Mouse (Mus musculus): ENCODE results near the gene Chchd6. TPM values are rescaled to one million over a fixed set of nuclear protein-coding genes. Genes with fewer than 3 reads are reported as not detected.

The Chchd6 gene
- polyA plus RNA-seq, 1 experiment from 2014 or later: 69.0 TPM

DNA sequence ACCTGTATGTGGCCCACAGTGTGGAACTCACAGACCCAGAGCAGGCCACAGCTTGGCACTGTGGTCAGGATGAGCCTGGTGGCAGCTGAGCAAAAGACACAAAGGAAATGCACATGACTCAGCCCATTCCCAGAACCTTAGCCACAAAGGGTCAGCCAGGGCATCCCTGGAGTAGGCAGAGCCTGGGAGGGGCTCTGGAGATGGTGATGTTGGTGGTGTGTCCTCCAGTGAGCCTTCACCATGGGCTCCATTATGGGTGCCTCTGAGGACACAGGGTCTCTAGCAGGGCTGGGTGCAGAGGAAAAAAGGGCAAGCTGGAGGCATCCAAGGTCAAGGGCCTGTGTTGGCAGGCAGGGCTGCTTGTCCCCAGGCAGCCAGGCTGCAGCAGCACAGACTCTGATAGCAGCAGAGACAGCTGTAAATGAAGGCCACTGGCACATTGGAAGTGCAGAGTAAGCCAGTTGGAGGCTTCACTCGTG, 245.4 kb downstream of the Chchd6 start:
- Histone ChIP-seq H3K27ac (ENCODE audit: low read depth, low read length) (no peak overlapping the region), H3K27me3 (ENCODE audit: control insufficient read depth, insufficient read depth, low read length) (no peaks in the 10 kb centered on the region), H3K4me1 (ENCODE audit: control insufficient read depth, insufficient read depth, low read length) (peaks cover 42% of the 10 kb centered on the region), H3K4me3 (ENCODE audit: low read length) (no peak overlapping the region), H3K36me3 (ENCODE audit: control insufficient read depth, insufficient read depth, low read length) (peaks cover 67% of the 10 kb centered on the region), H3K9me3 (ENCODE audit: control insufficient read depth, low read length) (no peaks in the 10 kb centered on the region), H3K9ac (ENCODE audit: low read depth, low read length) (no peak overlapping the region), H3K4me2 (replicated peaks; ENCODE audit: low read depth, low read length) (no peak overlapping the region)
- no peak for ATAC-seq (ENCODE audit: low FRiP score, low TSS enrichment)
- 61% methylated on average over 1 of the region's 1 CpGs for WGBS

DNA sequence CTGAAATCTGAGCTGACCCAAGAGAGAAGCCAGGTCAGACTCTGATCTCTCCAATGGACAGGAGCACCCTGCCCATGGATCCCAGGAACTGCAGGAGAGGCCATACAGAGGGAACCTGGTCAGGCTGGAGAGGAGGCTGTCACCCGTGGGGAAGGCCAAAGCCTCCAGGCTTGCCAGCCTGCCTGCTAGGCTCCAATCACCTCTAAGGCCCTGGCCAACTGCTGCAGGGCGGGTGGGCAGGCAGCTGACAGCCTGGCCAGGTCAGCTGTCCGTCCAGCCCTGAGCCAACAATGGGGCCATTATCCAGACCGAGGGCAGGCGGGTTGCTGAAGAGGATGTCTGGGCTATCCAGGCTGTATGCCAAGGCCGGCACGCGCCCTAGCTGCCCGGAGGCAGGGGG, 247.1 kb downstream of the Chchd6 start:
- H3K27me3 ChIP-seq (ENCODE audit: control insufficient read depth, insufficient read depth, low read length): no peaks in the 10 kb centered on the region
- no peak overlapping the region for H3K4me2 ChIP-seq (replicated peaks; ENCODE audit: low read depth, low read length)
- no peak overlapping the region for H3K4me3 ChIP-seq (ENCODE audit: low read length)
- ATAC-seq (ENCODE audit: low FRiP score, low TSS enrichment): no peak
- 90% methylated on average over 9 of the region's 9 CpGs for WGBS
- no peak overlapping the region for H3K27ac ChIP-seq (ENCODE audit: low read depth, low read length)
- no peaks in the 10 kb centered on the region for H3K9me3 ChIP-seq (ENCODE audit: control insufficient read depth, low read length)
- no peak overlapping the region for H3K9ac ChIP-seq (ENCODE audit: low read depth, low read length)
- H3K36me3 ChIP-seq (ENCODE audit: control insufficient read depth, insufficient read depth, low read length): peaks cover 57% of the 10 kb centered on the region
- H3K4me1 ChIP-seq (ENCODE audit: control insufficient read depth, insufficient read depth, low read length): peaks cover 42% of the 10 kb centered on the region

DNA sequence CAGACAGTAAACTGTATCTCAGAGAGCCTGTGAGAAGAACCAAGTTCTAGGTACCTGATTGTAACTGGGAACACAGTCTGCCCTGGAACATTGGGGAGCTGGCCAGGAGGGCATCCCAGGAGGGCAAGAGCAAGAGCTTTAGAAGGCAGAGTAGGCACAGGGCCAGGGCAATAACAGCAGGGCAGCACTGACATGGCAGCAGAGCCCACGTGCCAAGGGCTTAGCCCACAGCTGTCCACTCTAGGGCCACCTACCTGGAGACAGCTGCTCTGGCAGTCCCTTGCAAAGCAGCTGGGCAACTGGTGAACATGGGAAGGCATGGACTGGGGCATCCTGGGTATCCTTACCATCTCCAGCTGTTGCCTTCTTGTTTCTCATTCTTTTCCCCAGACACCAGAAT, 247.7 kb downstream of the Chchd6 start:
- 88% methylated on average over 1 of the region's 1 CpGs for WGBS
- Histone ChIP-seq H3K4me3 (ENCODE audit: low read length) (no peak overlapping the region), H3K4me1 (ENCODE audit: control insufficient read depth, insufficient read depth, low read length) (peaks cover 37% of the 10 kb centered on the region), H3K4me2 (replicated peaks; ENCODE audit: low read depth, low read length) (no peak overlapping the region), H3K9ac (ENCODE audit: low read depth, low read length) (no peak overlapping the region), H3K36me3 (ENCODE audit: control insufficient read depth, insufficient read depth, low read length) (peaks cover 57% of the 10 kb centered on the region), H3K9me3 (ENCODE audit: control insufficient read depth, low read length) (no peaks in the 10 kb centered on the region), H3K27me3 (ENCODE audit: control insufficient read depth, insufficient read depth, low read length) (no peaks in the 10 kb centered on the region), H3K27ac (ENCODE audit: low read depth, low read length) (no peak overlapping the region)
- no peak for ATAC-seq (ENCODE audit: low FRiP score, low TSS enrichment)

DNA sequence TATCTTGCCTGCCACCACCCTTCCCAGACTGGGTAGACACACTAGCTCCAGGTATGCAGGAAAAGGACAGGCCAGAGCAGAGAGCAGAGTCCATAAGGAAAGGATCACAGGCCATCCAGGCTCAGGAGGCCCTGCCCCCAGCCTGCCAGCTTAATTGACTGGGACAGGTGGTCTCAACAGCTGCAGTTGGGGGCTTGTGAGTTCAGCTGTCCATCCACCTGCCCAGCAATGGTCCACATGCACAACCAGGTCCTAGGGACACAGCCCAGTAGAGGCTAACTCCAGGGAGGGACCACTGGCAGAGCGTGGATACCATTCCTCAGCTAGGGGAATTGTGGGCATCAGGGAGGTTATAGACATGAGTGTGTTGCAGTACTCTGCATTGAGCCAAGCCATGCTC, 249.6 kb downstream of the Chchd6 start:
- peaks cover 70% of the 10 kb centered on the region for H3K36me3 ChIP-seq (ENCODE audit: control insufficient read depth, insufficient read depth, low read length)
- 90% methylated on average over 1 of the region's 1 CpGs for WGBS
- no peak overlapping the region for H3K4me2 ChIP-seq (replicated peaks; ENCODE audit: low read depth, low read length)
- H3K27me3 ChIP-seq (ENCODE audit: control insufficient read depth, insufficient read depth, low read length): no peaks in the 10 kb centered on the region
- H3K9me3 ChIP-seq (ENCODE audit: control insufficient read depth, low read length): no peaks in the 10 kb centered on the region
- no peak overlapping the region; the same call in 1 of the 2 replicates for H3K9ac ChIP-seq (ENCODE audit: low read depth, low read length)
- no peak overlapping the region for H3K4me3 ChIP-seq (ENCODE audit: low read length)
- H3K27ac ChIP-seq (ENCODE audit: low read depth, low read length): peak overlapping the region; percentile 79; the same call in 1 of the 2 replicates
- H3K4me1 ChIP-seq (ENCODE audit: control insufficient read depth, insufficient read depth, low read length): peaks cover 18% of the 10 kb centered on the region
- no peak for ATAC-seq (ENCODE audit: low FRiP score, low TSS enrichment)

DNA sequence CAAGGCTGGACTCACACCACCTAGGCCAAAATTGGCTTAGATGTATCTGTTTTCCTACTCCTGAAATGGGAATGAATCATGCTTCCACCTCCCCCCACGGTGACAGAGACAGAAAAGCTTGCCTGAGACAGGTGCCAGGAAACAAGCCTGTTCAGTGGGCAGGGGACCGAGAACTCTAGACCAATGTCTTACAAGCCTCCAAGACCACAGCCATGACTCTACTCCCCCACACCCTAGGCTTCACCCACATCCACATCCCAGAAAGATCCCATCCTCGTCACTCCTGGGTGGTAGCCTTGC, 250.0 kb downstream of the Chchd6 start:
- peak; percentile 10; the same call in 1 of the 2 replicates for ATAC-seq (ENCODE audit: low FRiP score, low TSS enrichment)
- H3K4me1 ChIP-seq (ENCODE audit: control insufficient read depth, insufficient read depth, low read length): peaks cover 18% of the 10 kb centered on the region
- H3K27me3 ChIP-seq (ENCODE audit: control insufficient read depth, insufficient read depth, low read length): no peaks in the 10 kb centered on the region
- H3K4me2 ChIP-seq (replicated peaks; ENCODE audit: low read depth, low read length): no peak overlapping the region
- H3K36me3 ChIP-seq (ENCODE audit: control insufficient read depth, insufficient read depth, low read length): peaks cover 74% of the 10 kb centered on the region
- H3K9ac ChIP-seq (ENCODE audit: low read depth, low read length): no peak overlapping the region
- 46% methylated on average over 3 of the region's 3 CpGs for WGBS
- H3K9me3 ChIP-seq (ENCODE audit: control insufficient read depth, low read length): no peaks in the 10 kb centered on the region
- H3K27ac ChIP-seq (ENCODE audit: low read depth, low read length): peak overlapping the region; percentile 79
- H3K4me3 ChIP-seq (ENCODE audit: low read length): no peak overlapping the region

DNA sequence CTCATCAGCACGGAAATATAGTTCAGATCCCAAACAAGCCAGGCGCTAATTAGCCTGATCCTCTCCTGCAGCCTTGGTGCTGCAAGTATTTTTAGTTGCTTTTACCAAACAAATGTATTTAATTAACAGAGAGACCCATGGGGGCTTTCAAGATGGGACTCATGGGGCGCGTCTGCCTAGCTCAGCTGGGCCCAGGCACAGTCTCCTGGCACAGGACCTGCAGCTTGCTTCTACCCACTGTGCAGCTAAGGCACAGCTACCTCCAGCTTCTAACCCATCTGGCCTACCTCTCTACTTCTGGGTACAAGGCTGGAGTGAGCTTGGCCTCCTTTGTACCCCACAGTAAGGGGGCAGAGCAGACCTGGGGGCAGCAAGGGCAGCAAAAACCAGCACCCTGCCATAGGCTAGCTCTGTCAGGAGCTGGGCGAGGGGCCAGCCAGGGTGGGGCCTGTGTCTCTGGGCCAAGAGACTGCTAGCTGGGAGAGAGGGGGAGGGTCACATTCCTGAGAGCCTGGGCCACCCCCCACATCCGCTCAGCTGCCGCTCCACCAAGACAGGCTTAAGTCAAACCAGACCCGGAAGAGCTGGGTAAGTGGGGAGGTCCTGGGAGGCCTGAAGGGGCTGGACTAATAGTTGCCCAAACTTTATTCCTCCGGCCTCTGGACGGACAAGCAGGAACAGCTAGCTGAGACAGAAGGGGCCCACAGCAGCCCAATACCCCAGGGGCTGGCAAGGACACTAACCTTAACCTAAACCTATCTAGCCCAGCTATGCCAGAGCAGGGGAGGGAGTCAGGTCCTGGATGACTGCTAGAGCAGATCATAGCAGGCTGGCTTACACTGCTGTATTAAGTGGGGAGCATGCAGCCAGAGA, 250.6 kb downstream of the Chchd6 start:
- Histone ChIP-seq H3K9ac (ENCODE audit: low read depth, low read length) (no peak overlapping the region), H3K27ac (ENCODE audit: low read depth, low read length) (peak overlapping the region; percentile 79), H3K27me3 (ENCODE audit: control insufficient read depth, insufficient read depth, low read length) (no peaks in the 10 kb centered on the region), H3K4me2 (replicated peaks; ENCODE audit: low read depth, low read length) (no peak overlapping the region), H3K9me3 (ENCODE audit: control insufficient read depth, low read length) (no peaks in the 10 kb centered on the region), H3K4me1 (ENCODE audit: control insufficient read depth, insufficient read depth, low read length) (peaks cover 18% of the 10 kb centered on the region), H3K36me3 (ENCODE audit: control insufficient read depth, insufficient read depth, low read length) (peaks cover 75% of the 10 kb centered on the region), H3K4me3 (ENCODE audit: low read length) (no peak overlapping the region)
- 32% methylated on average over 10 of the region's 10 CpGs for WGBS
- ATAC-seq (ENCODE audit: low FRiP score, low TSS enrichment): peak; percentile 90

DNA sequence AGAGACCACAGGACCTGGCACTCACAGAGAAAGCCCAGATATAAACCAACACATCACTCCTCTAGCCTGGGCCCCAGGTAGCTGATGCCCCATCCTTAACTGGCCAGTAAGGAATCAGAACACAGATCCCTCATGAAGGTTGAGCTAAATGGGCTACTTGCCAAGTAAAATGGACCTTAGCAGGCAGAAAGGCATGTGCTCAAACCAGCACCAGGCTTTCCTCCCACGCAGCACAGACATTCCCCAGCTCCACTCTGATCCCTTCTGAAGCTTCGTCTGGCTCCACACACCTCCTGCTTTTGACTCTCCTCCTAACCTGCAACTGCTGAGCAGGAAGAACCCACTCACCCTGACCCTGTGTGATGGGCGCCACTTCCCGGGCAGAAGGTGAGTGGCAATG, 253.5 kb downstream of the Chchd6 start:
- no peak for ATAC-seq (ENCODE audit: low FRiP score, low TSS enrichment)
- Histone ChIP-seq H3K27ac (ENCODE audit: low read depth, low read length) (no peak overlapping the region), H3K9ac (ENCODE audit: low read depth, low read length) (no peak overlapping the region), H3K4me1 (ENCODE audit: control insufficient read depth, insufficient read depth, low read length) (peaks cover 18% of the 10 kb centered on the region), H3K4me2 (replicated peaks; ENCODE audit: low read depth, low read length) (no peak overlapping the region), H3K36me3 (ENCODE audit: control insufficient read depth, insufficient read depth, low read length) (peaks cover 74% of the 10 kb centered on the region), H3K9me3 (ENCODE audit: control insufficient read depth, low read length) (no peaks in the 10 kb centered on the region), H3K4me3 (ENCODE audit: low read length) (no peak overlapping the region), H3K27me3 (ENCODE audit: control insufficient read depth, insufficient read depth, low read length) (no peaks in the 10 kb centered on the region)
- 76% methylated on average over 4 of the region's 4 CpGs for WGBS

DNA sequence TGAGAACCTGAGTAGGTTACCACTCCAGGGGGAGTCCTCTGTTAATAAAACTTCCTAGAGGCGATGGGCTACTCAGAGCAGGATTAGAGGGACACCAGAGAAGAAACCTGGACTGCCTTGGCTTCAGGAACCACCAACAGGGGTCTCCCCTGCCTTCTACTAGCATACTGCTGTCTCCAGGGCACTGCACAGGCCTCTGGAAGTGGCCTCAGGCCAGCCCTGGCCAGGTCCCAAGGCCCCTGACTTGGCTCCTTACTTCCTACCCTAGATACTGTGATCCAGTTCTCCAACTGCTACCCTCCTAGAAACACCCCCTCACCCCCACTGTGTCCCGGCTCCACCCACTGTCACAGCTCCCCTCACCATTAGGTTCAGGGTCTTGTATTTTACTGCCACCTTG, 256.0 kb downstream of the Chchd6 start:
- peaks cover 3% of the 10 kb centered on the region for H3K4me1 ChIP-seq (ENCODE audit: control insufficient read depth, insufficient read depth, low read length)
- no peaks in the 10 kb centered on the region for H3K9me3 ChIP-seq (ENCODE audit: control insufficient read depth, low read length)
- H3K27ac ChIP-seq (ENCODE audit: low read depth, low read length): no peak overlapping the region
- no peak for ATAC-seq (ENCODE audit: low FRiP score, low TSS enrichment)
- peaks cover 90% of the 10 kb centered on the region for H3K36me3 ChIP-seq (ENCODE audit: control insufficient read depth, insufficient read depth, low read length)
- H3K9ac ChIP-seq (ENCODE audit: low read depth, low read length): no peak overlapping the region
- no peak overlapping the region for H3K4me3 ChIP-seq (ENCODE audit: low read length)
- no peak overlapping the region for H3K4me2 ChIP-seq (replicated peaks; ENCODE audit: low read depth, low read length)
- WGBS: 79% methylated on average over 2 of the region's 2 CpGs
- H3K27me3 ChIP-seq (ENCODE audit: control insufficient read depth, insufficient read depth, low read length): no peaks in the 10 kb centered on the region

DNA sequence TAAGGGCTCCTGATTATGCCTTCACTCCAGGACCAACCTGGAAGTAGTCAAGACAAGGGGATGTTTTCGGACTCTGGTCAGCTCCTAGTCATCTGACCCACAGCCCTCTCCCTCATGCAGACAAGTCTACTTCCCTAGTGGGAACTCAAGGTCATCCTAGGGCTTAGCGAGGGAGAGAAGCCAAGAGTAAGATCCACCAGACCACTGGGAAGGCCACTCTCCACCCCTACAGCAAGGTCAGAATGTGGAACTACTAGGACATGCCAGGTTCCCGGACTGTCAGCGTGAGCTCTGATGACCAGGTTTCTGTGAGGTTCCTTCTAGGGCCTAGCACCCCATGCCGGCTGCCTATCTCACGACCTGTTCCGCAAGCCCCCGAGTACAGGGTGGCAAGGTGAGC, 256.7 kb downstream of the Chchd6 start:
- WGBS: 96% methylated on average over 8 of the region's 8 CpGs
- no peak for ATAC-seq (ENCODE audit: low FRiP score, low TSS enrichment)

More for the DNA sequence above, 256.7 kb downstream of the Chchd6 start:
- H3K4me3 ChIP-seq (ENCODE audit: low read length): no peak overlapping the region
- H3K9me3 ChIP-seq (ENCODE audit: control insufficient read depth, low read length): no peaks in the 10 kb centered on the region
- no peaks in the 10 kb centered on the region for H3K27me3 ChIP-seq (ENCODE audit: control insufficient read depth, insufficient read depth, low read length)
- H3K27ac ChIP-seq (ENCODE audit: low read depth, low read length): no peak overlapping the region
- H3K36me3 ChIP-seq (ENCODE audit: control insufficient read depth, insufficient read depth, low read length): peaks cover 93% of the 10 kb centered on the region
- H3K4me1 ChIP-seq (ENCODE audit: control insufficient read depth, insufficient read depth, low read length): no peaks in the 10 kb centered on the region
- H3K4me2 ChIP-seq (replicated peaks; ENCODE audit: low read depth, low read length): no peak overlapping the region
- no peak overlapping the region for H3K9ac ChIP-seq (ENCODE audit: low read depth, low read length)
